Mouse (Mus musculus) heart, embryonic 10.5 days (tissue): Measurements from ENCODE around the gene Surf6. TPM values are rescaled to one million over a fixed set of nuclear protein-coding genes. Genes with fewer than 3 reads are reported as not detected.

Experiments
- DNase-seq: peaks from one replicate; pipeline ENCODE4 v3.0.0-alpha.2; 2017; ENCODE audit warnings: low spot score
- H3K27ac ChIP-seq: fragments of 300-500 bp; sonication (generic); 2 replicates; pipeline ENCODE4 v1.5.1; 2016; ENCODE audit warnings: mild to moderate bottlenecking
- H3K27me3 ChIP-seq: fragments of 300-500 bp; sonication (generic); 2 replicates; pipeline ENCODE4 v1.6.1; 2016; ENCODE audit warnings: mild to moderate bottlenecking; ENCODE audit not compliant: poor library complexity, insufficient read depth, severe bottlenecking
- H3K36me3 ChIP-seq: fragments of 300-500 bp; sonication (generic); 2 replicates; pipeline ENCODE4 v1.6.1; 2016; ENCODE audit warnings: mild to moderate bottlenecking, moderate library complexity
- H3K4me1 ChIP-seq: fragments of 300-500 bp; sonication (generic); 2 replicates; pipeline ENCODE4 v1.6.1; 2016; ENCODE audit warnings: mild to moderate bottlenecking
- H3K4me3 ChIP-seq: fragments of 300-500 bp; sonication (generic); 2 replicates; pipeline ENCODE4 v1.5.1; 2016; ENCODE audit warnings: mild to moderate bottlenecking, moderate library complexity
- H3K9me3 ChIP-seq: fragments of 300-500 bp; sonication (generic); 2 replicates; pipeline ENCODE4 v1.6.1; 2016; ENCODE audit warnings: mild to moderate bottlenecking, moderate library complexity
- WGBS: fragments of 180-500 bp; shearing (Covaris S2); methylation state at CpG from one replicate; pipeline ENCODE4 v1.1.7; 2016; 5-methylcytosine and 5-hydroxymethylcytosine counted together
- polyA plus RNA-seq: library from polyadenylated mRNA; unstranded; fragments of >200 nt; fragmentation: Nextera tagmentation; extraction: Ambion mirVana; gene quantifications from 2 replicates; pipeline ENCODE4 v1.2.1, GENCODE M21; 2016

Surf6 gene
- polyA plus RNA-seq, 1 experiment from 2014 or later: 24.2 TPM

DNA sequence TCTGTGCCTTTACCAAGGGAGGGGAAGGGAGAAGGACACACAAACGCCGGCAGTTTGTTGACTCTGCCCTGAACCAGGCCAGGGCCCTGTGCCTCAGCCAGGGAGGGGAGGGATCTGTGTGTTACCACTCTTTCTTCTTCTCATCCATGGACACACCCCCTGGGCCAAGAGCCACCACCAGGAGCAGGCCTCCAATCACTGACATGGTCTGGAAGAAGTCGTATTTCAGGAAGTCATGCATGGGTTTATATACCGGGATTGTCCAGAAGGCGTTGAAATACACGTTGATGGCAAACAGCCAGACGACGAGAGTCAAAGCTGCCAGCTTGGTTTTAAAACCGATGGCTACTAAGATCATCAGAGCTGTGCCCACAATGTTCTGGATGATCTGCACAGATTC lies 19.1 kb upstream of the Surf6 start:
- no peaks in the 10 kb centered on the region for H3K27me3 ChIP-seq
- DNase-seq: no peak
- no peak overlapping the region for H3K4me3 ChIP-seq
- no peak overlapping the region for H3K27ac ChIP-seq
- peaks cover 91% of the 10 kb centered on the region for H3K36me3 ChIP-seq
- H3K9me3 ChIP-seq: no peaks in the 10 kb centered on the region
- H3K4me1 ChIP-seq: peaks cover 15% of the 10 kb centered on the region
- 74% methylated on average over 9 of the region's 9 CpGs for WGBS

GRCm38 (mm10) chr2:26920190-26920855 lies 17.6 kb upstream of the Surf6 start:
- Histone ChIP-seq H3K27ac (no peak overlapping the region), H3K27me3 (no peaks in the 10 kb centered on the region), H3K9me3 (no peaks in the 10 kb centered on the region), H3K36me3 (peaks cover 76% of the 10 kb centered on the region), H3K4me3 (no peak overlapping the region), H3K4me1 (peaks cover 23% of the 10 kb centered on the region)
- 89% methylated on average over 6 of the region's 6 CpGs for WGBS
- no peak for DNase-seq

DNA sequence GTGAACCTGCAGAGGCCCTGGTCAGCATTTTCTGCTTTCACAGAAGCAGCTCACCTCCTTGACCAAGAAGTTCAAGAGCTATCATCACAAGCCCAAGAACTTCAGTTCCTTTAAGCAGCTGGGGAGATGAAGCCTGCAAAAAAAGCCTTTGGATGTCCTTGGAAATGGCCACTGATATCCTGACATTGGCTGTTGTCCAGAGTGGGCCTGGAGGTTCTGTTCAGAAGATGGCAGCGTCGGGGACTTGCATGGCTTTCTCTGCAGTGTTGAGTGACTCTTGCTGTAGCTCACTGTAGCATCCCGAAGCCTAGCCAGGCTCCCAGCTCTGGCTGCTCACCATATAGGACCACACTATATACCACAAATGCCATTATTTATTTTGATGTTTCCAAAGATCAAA lies 17.0 kb upstream of the Surf6 start:
- DNase-seq: no peak
- peaks cover 27% of the 10 kb centered on the region for H3K4me1 ChIP-seq
- no peak overlapping the region for H3K27ac ChIP-seq
- H3K4me3 ChIP-seq: no peak overlapping the region
- peaks cover 71% of the 10 kb centered on the region for H3K36me3 ChIP-seq
- 83% methylated on average over 3 of the region's 3 CpGs for WGBS
- no peaks in the 10 kb centered on the region for H3K27me3 ChIP-seq
- no peaks in the 10 kb centered on the region for H3K9me3 ChIP-seq

DNA sequence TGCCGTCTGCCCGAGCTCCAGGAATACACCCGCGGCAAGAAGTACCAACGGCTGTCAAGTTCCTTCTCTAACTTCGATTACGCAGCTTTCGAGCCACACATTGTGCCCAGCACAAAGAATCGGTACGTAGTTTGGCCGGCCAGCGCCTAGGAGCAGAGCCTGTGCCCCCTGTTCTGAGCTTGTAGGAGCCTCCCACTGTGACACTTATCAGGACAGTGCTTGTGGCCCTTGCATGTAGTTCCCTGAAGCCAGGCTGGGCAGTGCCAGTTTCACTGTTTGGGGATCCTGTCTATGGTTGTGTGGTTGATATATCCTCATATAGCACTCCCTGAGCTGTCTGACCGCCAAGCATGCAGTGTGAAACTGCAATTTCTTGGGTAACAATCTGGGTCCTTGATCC lies 14.1 kb upstream of the Surf6 start:
- H3K4me1 ChIP-seq: peaks cover 38% of the 10 kb centered on the region
- H3K9me3 ChIP-seq: no peaks in the 10 kb centered on the region
- H3K4me3 ChIP-seq: peak overlapping the region; percentile 76
- no peak for DNase-seq
- no peaks in the 10 kb centered on the region for H3K27me3 ChIP-seq
- peaks cover 71% of the 10 kb centered on the region for H3K36me3 ChIP-seq
- 4% methylated on average over 13 of the region's 13 CpGs for WGBS
- H3K27ac ChIP-seq: peak overlapping the region; percentile 90

GRCm38 (mm10) chr2:26915927-26916728 lies 13.4 kb upstream of the Surf6 start, which contains the start of the genes Surf2 and Surf1:
Gene Surf2, plus strand, starts transcription at chr2:26916367.
Gene Surf1, minus strand, starts transcription at chr2:26916530.
- 2% methylated on average over 47 of the region's 47 CpGs for WGBS
- peak; percentile 94 for DNase-seq

GRCm38 (mm10) chr2:26914148-26914941 lies 11.7 kb upstream of the Surf6 start:
- 61% methylated on average over 8 of the region's 8 CpGs for WGBS
- H3K9me3 ChIP-seq: no peaks in the 10 kb centered on the region
- no peak overlapping the region for H3K27ac ChIP-seq
- DNase-seq: no peak
- no peaks in the 10 kb centered on the region for H3K27me3 ChIP-seq
- H3K36me3 ChIP-seq: peaks cover 52% of the 10 kb centered on the region
- H3K4me1 ChIP-seq: peaks cover 41% of the 10 kb centered on the region
- peak overlapping the region; percentile 76; the same call in 1 of the 2 replicates for H3K4me3 ChIP-seq

More at GRCm38 (mm10) chr2:26915927-26916728, 13.4 kb upstream of the Surf6 start, which contains the start of the genes Surf2 and Surf1:
- no peaks in the 10 kb centered on the region for H3K9me3 ChIP-seq
- peaks cover 41% of the 10 kb centered on the region for H3K4me1 ChIP-seq
- H3K36me3 ChIP-seq: peaks cover 70% of the 10 kb centered on the region
- peak within 1 kb of the TSS; percentile 76 for H3K4me3 ChIP-seq
- H3K27me3 ChIP-seq: no peaks in the 10 kb centered on the region
- H3K27ac ChIP-seq: peak within 1 kb of the TSS; percentile 90

DNA sequence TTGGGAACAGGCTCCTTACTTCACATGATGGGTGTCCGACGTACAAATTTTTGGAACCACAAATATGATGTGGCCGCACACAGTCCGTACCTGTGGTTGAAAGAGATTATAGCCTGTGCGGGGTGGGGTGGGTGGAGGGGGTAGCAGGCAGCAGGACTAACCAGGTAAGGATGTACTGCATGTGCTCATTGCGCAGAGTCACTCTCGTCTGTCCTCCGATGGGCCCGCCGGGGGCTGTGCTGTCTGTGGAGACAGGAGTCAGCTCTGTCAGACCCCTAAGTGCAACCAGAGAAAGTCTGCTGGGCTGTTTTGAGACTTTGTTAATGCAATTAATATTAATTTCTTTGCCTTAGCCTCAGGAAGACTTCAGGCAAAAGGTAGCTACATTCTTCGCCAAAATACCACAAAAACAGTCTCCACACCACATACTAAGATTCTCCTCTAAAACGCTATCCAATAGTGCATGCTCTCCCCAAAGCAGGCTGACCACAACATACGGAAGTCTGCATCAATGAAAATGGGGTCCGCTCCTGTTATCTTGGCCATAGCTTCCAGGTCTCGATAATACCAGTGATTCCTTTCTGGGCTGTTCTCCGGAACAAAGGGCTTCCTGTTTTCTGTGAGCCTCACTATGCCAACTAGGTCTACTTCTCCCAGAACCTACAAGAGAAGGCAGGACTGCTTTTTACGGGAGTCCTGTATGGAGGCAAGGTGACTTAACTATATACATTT lies 10.9 kb upstream of the Surf6 start:
- Histone ChIP-seq H3K4me1 (peaks cover 47% of the 10 kb centered on the region), H3K27ac (no peak overlapping the region), H3K4me3 (no peak overlapping the region), H3K9me3 (no peaks in the 10 kb centered on the region), H3K36me3 (peaks cover 45% of the 10 kb centered on the region), H3K27me3 (no peaks in the 10 kb centered on the region)
- WGBS: 77% methylated on average over 17 of the region's 17 CpGs
- no peak for DNase-seq

GRCm38 (mm10) chr2:26912253-26912770 lies 9.6 kb upstream of the Surf6 start:
- peak overlapping the region; percentile 88 for H3K4me3 ChIP-seq
- no peak for DNase-seq
- H3K36me3 ChIP-seq: peaks cover 48% of the 10 kb centered on the region
- WGBS: 70% methylated on average over 5 of the region's 5 CpGs
- H3K4me1 ChIP-seq: peaks cover 50% of the 10 kb centered on the region
- no peaks in the 10 kb centered on the region for H3K9me3 ChIP-seq
- H3K27ac ChIP-seq: peak overlapping the region; percentile 96; the same call in 1 of the 2 replicates
- H3K27me3 ChIP-seq: no peaks in the 10 kb centered on the region

- Histone ChIP-seq H3K36me3 (peaks cover 60% of the 10 kb centered on the region), H3K9me3 (no peaks in the 10 kb centered on the region), H3K27ac (peak overlapping the region; percentile 96), H3K4me1 (peaks cover 44% of the 10 kb centered on the region), H3K27me3 (no peaks in the 10 kb centered on the region), H3K4me3 (peak overlapping the region; percentile 88)
- no peak for DNase-seq
- under 1% methylated on average over 37 of the region's 37 CpGs for WGBS
Observed at GRCm38 (mm10) chr2:26910994-26911765, 8.5 kb upstream of the Surf6 start.

DNA sequence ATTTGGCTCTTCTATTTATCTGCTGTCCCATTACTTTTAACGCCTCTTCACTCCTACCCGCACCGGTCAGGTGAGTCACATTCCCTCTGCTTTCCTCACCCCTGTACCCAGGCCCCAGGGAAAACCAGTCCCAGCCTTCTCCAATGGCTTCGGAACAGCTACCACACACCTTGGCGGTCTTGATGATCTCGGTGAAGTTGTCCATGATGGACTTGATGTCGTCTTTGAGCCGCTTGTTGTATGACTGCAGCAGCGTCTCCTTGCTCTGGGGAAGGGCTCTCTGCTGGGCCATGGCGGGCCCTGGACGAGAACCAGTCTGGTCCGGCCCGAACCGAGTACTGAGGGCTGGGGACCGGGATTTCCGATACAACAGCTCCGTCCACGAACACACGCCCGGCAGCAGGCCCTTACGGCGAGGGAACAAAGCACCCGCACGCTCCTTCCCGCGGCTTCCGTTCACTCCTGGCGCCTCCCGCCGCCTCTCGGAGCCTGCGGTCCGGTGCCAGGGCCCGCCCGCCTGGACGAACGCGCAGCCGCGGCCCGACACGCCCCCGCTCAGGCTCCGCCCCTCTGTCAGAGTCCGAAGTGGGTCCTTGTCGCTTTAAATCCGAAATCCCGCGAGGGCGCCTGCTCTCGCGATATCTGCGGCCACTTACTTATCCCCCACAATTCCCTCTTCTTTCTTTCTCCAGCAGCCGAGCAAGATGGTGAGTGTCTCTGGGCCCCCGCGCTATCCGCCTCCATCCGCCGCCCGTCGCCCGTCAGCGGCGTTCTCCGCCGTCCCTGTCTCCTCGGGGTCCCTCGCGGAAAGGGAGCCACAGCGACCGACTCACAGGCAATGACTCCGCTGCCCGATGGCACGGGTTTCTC lies 7.7 kb upstream of the Surf6 start, which contains the start of the genes Med22 and Rpl7a:
Med22 (minus strand) TSS at position 554 of the 870 bp plus-strand sequence.
Rpl7a (plus strand) TSS at position 641 of the 870 bp plus-strand sequence.
- H3K27ac ChIP-seq: peak within 1 kb of the TSS; percentile 96
- peaks cover 68% of the 10 kb centered on the region for H3K36me3 ChIP-seq
- DNase-seq: peak; percentile 98
- WGBS: under 1% methylated on average over 74 of the region's 74 CpGs
- H3K4me1 ChIP-seq: peaks cover 38% of the 10 kb centered on the region
- H3K9me3 ChIP-seq: no peaks in the 10 kb centered on the region
- no peaks in the 10 kb centered on the region for H3K27me3 ChIP-seq
- H3K4me3 ChIP-seq: peak within 1 kb of the TSS; percentile 88

DNA sequence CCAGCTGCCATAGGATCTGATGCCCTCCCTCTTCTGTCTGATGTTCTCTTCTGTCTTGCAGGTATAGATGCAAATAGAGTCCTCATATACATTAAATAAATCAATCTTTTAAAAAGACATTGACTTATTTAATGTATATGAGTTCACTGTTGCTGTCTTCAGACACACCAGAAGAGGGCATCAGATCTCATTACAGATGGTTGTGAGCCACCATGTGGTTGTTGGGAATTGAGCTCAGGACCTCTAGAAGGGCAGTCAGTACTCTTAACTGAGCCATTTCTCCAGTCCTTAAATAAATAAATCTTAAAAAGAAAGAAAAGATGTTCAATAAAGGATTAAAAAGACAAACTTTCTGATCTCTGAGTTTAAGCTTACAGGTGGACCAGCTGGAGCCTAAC lies 6.7 kb upstream of the Surf6 start:
- no peaks in the 10 kb centered on the region for H3K9me3 ChIP-seq
- peaks cover 68% of the 10 kb centered on the region for H3K36me3 ChIP-seq
- H3K27me3 ChIP-seq: no peaks in the 10 kb centered on the region
- H3K4me1 ChIP-seq: peaks cover 32% of the 10 kb centered on the region
- no peak for DNase-seq
- peak overlapping the region; percentile 96 for H3K27ac ChIP-seq
- peak overlapping the region; percentile 88 for H3K4me3 ChIP-seq
